Mouse (Mus musculus): ENCODE data around the gene Pacsin3. TPM values are rescaled to one million over a fixed set of nuclear protein-coding genes. Genes with fewer than 3 reads are reported as not detected.
"Not testable (repeated sequence)": the region's sequence is repeated elsewhere in the genome, so short reads cannot be mapped to it uniquely, and the experiment has no call there.

Pacsin3 gene
- total RNA-seq (2014; fragmentation: Nextera tagmentation) (0.25 TPM in 1 of 2 replicates, not detected in the other), total RNA-seq (2017) (not detected in 2 replicates)

- ATAC-seq (replicated peaks; ENCODE audit: low FRiP score, low TSS enrichment, poor library complexity, severe bottlenecking), result no peak
Measured at GRCm38 (mm10) chr2:91255661-91256150, at the start of gene Pacsin3. Pacsin3 (plus strand) TSS chr2:91255954.

- no peak for ATAC-seq (replicated peaks; ENCODE audit: low FRiP score, low TSS enrichment, poor library complexity, severe bottlenecking)
Measured at GRCm38 (mm10) chr2:91206254-91206775, 49.4 kb upstream of the Pacsin3 start.

- ATAC-seq (replicated peaks; ENCODE audit: low FRiP score, low TSS enrichment, poor library complexity, severe bottlenecking), result no peak
Measured at GRCm38 (mm10) chr2:91213311-91213710, 42.4 kb upstream of the Pacsin3 start.

GRCm38 (mm10) chr2:91217032-91217431, 38.7 kb upstream of the Pacsin3 start:
- no peak for ATAC-seq (replicated peaks; ENCODE audit: low FRiP score, low TSS enrichment, poor library complexity, severe bottlenecking)

- no peak for ATAC-seq (replicated peaks; ENCODE audit: low FRiP score, low TSS enrichment, poor library complexity, severe bottlenecking)
Measured at GRCm38 (mm10) chr2:91220501-91220900, 35.3 kb upstream of the Pacsin3 start.

GRCm38 (mm10) chr2:91223614-91224013, 32.1 kb upstream of the Pacsin3 start:
- ATAC-seq (replicated peaks; ENCODE audit: low FRiP score, low TSS enrichment, poor library complexity, severe bottlenecking), result no peak

- no peak for ATAC-seq (replicated peaks; ENCODE audit: low FRiP score, low TSS enrichment, poor library complexity, severe bottlenecking)
Measured at GRCm38 (mm10) chr2:91229735-91230134, 26.0 kb upstream of the Pacsin3 start.

GRCm38 (mm10) chr2:91236601-91237510, 18.9 kb upstream of the Pacsin3 start, which contains the start of gene Ddb2:
Ddb2 (minus strand) TSS chr2:91236982.
- ATAC-seq (replicated peaks; ENCODE audit: low FRiP score, low TSS enrichment, poor library complexity, severe bottlenecking), result peak; percentile 98

- not testable (repeated sequence) for ATAC-seq (replicated peaks; ENCODE audit: low FRiP score, low TSS enrichment, poor library complexity, severe bottlenecking)
Measured at GRCm38 (mm10) chr2:91237511-91238080, 18.2 kb upstream of the Pacsin3 start.

GRCm38 (mm10) chr2:91242547-91242946, 13.2 kb upstream of the Pacsin3 start:
- no peak for ATAC-seq (replicated peaks; ENCODE audit: low FRiP score, low TSS enrichment, poor library complexity, severe bottlenecking)

GRCm38 (mm10) chr2:91243416-91243815, 12.3 kb upstream of the Pacsin3 start:
- peak; percentile 49; the same call in 1 of the 2 replicates for ATAC-seq (replicated peaks; ENCODE audit: low FRiP score, low TSS enrichment, poor library complexity, severe bottlenecking)

- peak; percentile 84 for ATAC-seq (replicated peaks; ENCODE audit: low FRiP score, low TSS enrichment, poor library complexity, severe bottlenecking)
Measured at GRCm38 (mm10) chr2:91244557-91245228, 11.1 kb upstream of the Pacsin3 start.

GRCm38 (mm10) chr2:91248366-91248765, 7.4 kb upstream of the Pacsin3 start:
- no peak for ATAC-seq (replicated peaks; ENCODE audit: low FRiP score, low TSS enrichment, poor library complexity, severe bottlenecking)

- no peak for ATAC-seq (replicated peaks; ENCODE audit: low FRiP score, low TSS enrichment, poor library complexity, severe bottlenecking)
Measured at GRCm38 (mm10) chr2:91252001-91252400, 3.8 kb upstream of the Pacsin3 start.

- no peak for ATAC-seq (replicated peaks; ENCODE audit: low FRiP score, low TSS enrichment, poor library complexity, severe bottlenecking)
Measured at GRCm38 (mm10) chr2:91252512-91252911, 3.2 kb upstream of the Pacsin3 start.

GRCm38 (mm10) chr2:91254725-91255380, 901 bp upstream of the Pacsin3 start:
- no peak for ATAC-seq (replicated peaks; ENCODE audit: low FRiP score, low TSS enrichment, poor library complexity, severe bottlenecking)

GRCm38 (mm10) chr2:91256256-91257125, 737 bp downstream of the Pacsin3 start:
- ATAC-seq (replicated peaks; ENCODE audit: low FRiP score, low TSS enrichment, poor library complexity, severe bottlenecking), result no peak

All from megakaryocyte-erythroid progenitor cell, adult 5-6 weeks (primary cell).